Mouse (Mus musculus) forebrain, embryonic 16.5 days (tissue): ENCODE measurements at regions not wholly inside any gene's neighbourhood (a gene's known extent, or its start where the extent isn't known, plus 50 kb on each side); places are given as distances from the start of the nearest gene placed in this dataset.

Experiments
- ATAC-seq: fragments of 200-750 bp; cut with Nextera tagmentation; 2 replicates; pipeline ENCODE4 v1.8.0; 2017; ENCODE audit warnings: mild to moderate bottlenecking, moderate library complexity
- H3K27ac ChIP-seq: fragments of 300-500 bp; sonication (generic); 2 replicates; pipeline ENCODE4 v1.5.1; 2014; ENCODE audit warnings: low read length, control low read depth
- H3K27me3 ChIP-seq: fragments of 300-500 bp; sonication (generic); replicated peaks from 2 replicates; pipeline ENCODE4 v1.6.1; 2014; ENCODE audit warnings: low read length; ENCODE audit not compliant: control insufficient read depth, insufficient read depth
- H3K36me3 ChIP-seq: fragments of 300-500 bp; sonication (generic); 2 replicates; pipeline ENCODE4 v1.6.1; 2014; ENCODE audit not compliant: control insufficient read depth, insufficient read depth
- H3K4me1 ChIP-seq: fragments of 300-500 bp; sonication (generic); replicated peaks from 2 replicates; pipeline ENCODE4 v1.6.1; 2014; ENCODE audit warnings: low read length; ENCODE audit not compliant: control insufficient read depth, insufficient read depth
- H3K4me2 ChIP-seq: fragments of 300-500 bp; sonication (generic); 2 replicates; pipeline ENCODE4 v1.6.1; 2014; ENCODE audit warnings: mild to moderate bottlenecking, low read length, control low read depth
- H3K4me3 ChIP-seq: fragments of 300-500 bp; sonication (generic); replicated peaks from 2 replicates; pipeline ENCODE4 v1.5.1; 2014; ENCODE audit warnings: mild to moderate bottlenecking, low read length, control low read depth
- H3K9ac ChIP-seq: fragments of 300-500 bp; sonication (generic); replicated peaks from 2 replicates; pipeline ENCODE4 v1.6.1; 2014; ENCODE audit warnings: low read depth, low read length, control low read depth
- H3K9me3 ChIP-seq: fragments of 300-500 bp; sonication (generic); 2 replicates; pipeline ENCODE4 v1.6.1; 2016; ENCODE audit warnings: low read length; ENCODE audit not compliant: control insufficient read depth
- WGBS: fragments of 180-500 bp; shearing (Covaris S2); extraction: QIAGEN DNeasy Blood & Tissue Kit; methylation state at CpG from one replicate; pipeline ENCODE4 v1.1.7; 2014; 5-methylcytosine and 5-hydroxymethylcytosine counted together

GRCm38 (mm10) chr19:60120917-60121316 is 105.6 kb downstream of the Fam204a start:
- Histone ChIP-seq H3K36me3 (no peaks in the 10 kb centered on the region), H3K27ac (no peak overlapping the region), H3K9ac (no peak overlapping the region), H3K4me3 (no peak overlapping the region), H3K4me2 (no peak overlapping the region), H3K27me3 (no peaks in the 10 kb centered on the region; the same call in 1 of the 2 replicates), H3K9me3 (no peaks in the 10 kb centered on the region), H3K4me1 (no peaks in the 10 kb centered on the region)
- WGBS = 49% methylated on average over 5 of the region's 5 CpGs
- peak; percentile 81; the same call in 1 of the 2 replicates for ATAC-seq

GRCm38 (mm10) chr19:60119051-60119450 is 107.5 kb downstream of the Fam204a start:
- Histone ChIP-seq H3K4me2 (no peak overlapping the region), H3K4me1 (no peaks in the 10 kb centered on the region), H3K9ac (no peak overlapping the region), H3K36me3 (no peaks in the 10 kb centered on the region), H3K27me3 (no peaks in the 10 kb centered on the region; the same call in 1 of the 2 replicates), H3K4me3 (no peak overlapping the region), H3K27ac (no peak overlapping the region), H3K9me3 (no peaks in the 10 kb centered on the region)
- WGBS = 41% methylated on average over 1 of the region's 1 CpGs
- no peak for ATAC-seq

GRCm38 (mm10) chr19:60113666-60114388 is 112.7 kb downstream of the Fam204a start:
- WGBS = 46% methylated on average over 7 of the region's 7 CpGs
- no peaks in the 10 kb centered on the region for H3K9me3 ChIP-seq
- no peaks in the 10 kb centered on the region for H3K36me3 ChIP-seq
- H3K4me1 ChIP-seq = peaks cover 2% of the 10 kb centered on the region; the same call in 1 of the 2 replicates
- no peak overlapping the region for H3K27ac ChIP-seq
- H3K4me2 ChIP-seq = no peak overlapping the region
- no peak overlapping the region for H3K9ac ChIP-seq
- ATAC-seq = no peak
- H3K27me3 ChIP-seq = no peaks in the 10 kb centered on the region; the same call in 1 of the 2 replicates
- H3K4me3 ChIP-seq = no peak overlapping the region

GRCm38 (mm10) chr19:60110278-60110677 is 116.2 kb downstream of the Fam204a start:
- Histone ChIP-seq H3K27me3 (no peaks in the 10 kb centered on the region), H3K4me1 (peaks cover 2% of the 10 kb centered on the region; the same call in 1 of the 2 replicates), H3K9ac (no peak overlapping the region), H3K27ac (no peak overlapping the region), H3K9me3 (no peaks in the 10 kb centered on the region), H3K4me3 (no peak overlapping the region), H3K4me2 (no peak overlapping the region), H3K36me3 (no peaks in the 10 kb centered on the region)
- WGBS = 71% methylated on average over 6 of the region's 6 CpGs
- no peak for ATAC-seq

- Histone ChIP-seq H3K27ac (no peak overlapping the region), H3K36me3 (no peaks in the 10 kb centered on the region), H3K9ac (no peak overlapping the region), H3K4me1 (peaks cover 2% of the 10 kb centered on the region; the same call in 1 of the 2 replicates), H3K9me3 (no peaks in the 10 kb centered on the region), H3K4me2 (no peak overlapping the region), H3K27me3 (no peaks in the 10 kb centered on the region), H3K4me3 (no peak overlapping the region)
- no peak for ATAC-seq
- 9% methylated on average over 8 of the region's 8 CpGs for WGBS
Observed at GRCm38 (mm10) chr19:60109488-60109887, 117.0 kb downstream of the Fam204a start.

- Histone ChIP-seq H3K27ac (no peak overlapping the region), H3K4me3 (no peak overlapping the region), H3K9me3 (no peaks in the 10 kb centered on the region), H3K36me3 (no peaks in the 10 kb centered on the region), H3K4me2 (no peak overlapping the region), H3K9ac (no peak overlapping the region), H3K4me1 (no peaks in the 10 kb centered on the region), H3K27me3 (no peaks in the 10 kb centered on the region)
- WGBS = 58% methylated on average over 3 of the region's 3 CpGs
- no peak for ATAC-seq
Observed at GRCm38 (mm10) chr19:60097915-60098314, 128.6 kb downstream of the Fam204a start.

- Histone ChIP-seq H3K9me3 (no peaks in the 10 kb centered on the region), H3K36me3 (no peaks in the 10 kb centered on the region), H3K4me1 (no peaks in the 10 kb centered on the region), H3K27ac (no peak overlapping the region), H3K4me3 (no peak overlapping the region), H3K4me2 (no peak overlapping the region), H3K9ac (no peak overlapping the region), H3K27me3 (no peaks in the 10 kb centered on the region)
- no peak for ATAC-seq
- 54% methylated on average over 3 of the region's 3 CpGs for WGBS
Observed at GRCm38 (mm10) chr19:60074986-60075385, 131.5 kb upstream of the Rab11fip2 start.

GRCm38 (mm10) chr19:60073328-60073727 is 129.9 kb upstream of the Rab11fip2 start:
- Histone ChIP-seq H3K9me3 (no peaks in the 10 kb centered on the region), H3K36me3 (no peaks in the 10 kb centered on the region), H3K27ac (no peak overlapping the region), H3K9ac (no peak overlapping the region), H3K4me2 (no peak overlapping the region), H3K27me3 (no peaks in the 10 kb centered on the region), H3K4me3 (no peak overlapping the region), H3K4me1 (no peaks in the 10 kb centered on the region)
- ATAC-seq = no peak
- 15% methylated on average over 1 of the region's 1 CpGs for WGBS

GRCm38 (mm10) chr19:60066183-60066582 is 122.7 kb upstream of the Rab11fip2 start:
- H3K36me3 ChIP-seq = no peaks in the 10 kb centered on the region
- H3K4me1 ChIP-seq = no peaks in the 10 kb centered on the region
- no peak overlapping the region for H3K27ac ChIP-seq
- no peaks in the 10 kb centered on the region for H3K9me3 ChIP-seq
- no peak overlapping the region for H3K4me2 ChIP-seq
- H3K27me3 ChIP-seq = no peaks in the 10 kb centered on the region
- WGBS = 91% methylated on average over 3 of the region's 3 CpGs
- no peak for ATAC-seq
- H3K9ac ChIP-seq = no peak overlapping the region
- no peak overlapping the region for H3K4me3 ChIP-seq
